Mouse (Mus musculus) olfactory bulb, adult 2 months (tissue): ENCODE results near the gene Glra4.

ENCODE experiments used
- CTCF ChIP-seq: fragments of 200-500 bp; IDR thresholded peaks from 2 replicates; pipeline ENCODE4 v1.5.1; 2012; ENCODE audit warnings: low read depth, mild to moderate bottlenecking, low read length, moderate library complexity; ENCODE audit not compliant: insufficient read depth
- POLR2A ChIP-seq: fragments of 200-500 bp; IDR thresholded peaks from 2 replicates; pipeline ENCODE4 v1.6.1; 2012; ENCODE audit warnings: mild to moderate bottlenecking, low read depth, low read length, moderate library complexity; ENCODE audit not compliant: insufficient read depth

DNA sequence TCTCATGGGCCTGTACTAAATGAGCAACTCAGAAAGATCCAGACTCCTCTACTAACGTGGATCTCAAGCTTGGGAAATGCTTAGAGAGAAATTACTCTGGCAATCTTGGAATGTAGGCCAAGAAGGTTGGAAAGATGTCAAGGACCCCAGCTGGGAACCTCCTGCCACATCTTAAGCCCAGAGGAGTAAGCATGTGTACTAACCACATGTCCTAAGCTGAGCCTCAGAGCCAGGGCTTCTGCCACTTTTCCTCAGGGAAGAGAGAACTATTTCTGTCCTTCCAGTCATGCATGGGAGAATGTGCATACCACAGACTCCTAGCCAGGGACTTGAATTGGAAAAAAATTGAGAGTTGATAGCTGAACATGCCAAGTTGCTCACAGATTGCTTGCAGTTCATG, 6.9 kb downstream of the Glra4 start:
- no peak for TF ChIP-seq CTCF
- no peak for TF ChIP-seq POLR2A
